Mouse (Mus musculus) frontal cortex, adult 2 months (tissue): ENCODE measurements at regions not wholly inside any gene's neighbourhood (a gene's known extent, or its start where the extent isn't known, plus 50 kb on each side); places are given as distances from the start of the nearest gene placed in this dataset.
A peak's percentile ranks its signal among the peaks of the same experiment; 100 is the strongest.

ENCODE experiments used
- DNase-seq, 2 experiments: peaks; one replicate each; pipeline ENCODE4 v3.0.0; 2022; ENCODE audit warnings: low spot score in 1 of 2; ENCODE audit errors: extremely low spot score in 1 of 2

DNA sequence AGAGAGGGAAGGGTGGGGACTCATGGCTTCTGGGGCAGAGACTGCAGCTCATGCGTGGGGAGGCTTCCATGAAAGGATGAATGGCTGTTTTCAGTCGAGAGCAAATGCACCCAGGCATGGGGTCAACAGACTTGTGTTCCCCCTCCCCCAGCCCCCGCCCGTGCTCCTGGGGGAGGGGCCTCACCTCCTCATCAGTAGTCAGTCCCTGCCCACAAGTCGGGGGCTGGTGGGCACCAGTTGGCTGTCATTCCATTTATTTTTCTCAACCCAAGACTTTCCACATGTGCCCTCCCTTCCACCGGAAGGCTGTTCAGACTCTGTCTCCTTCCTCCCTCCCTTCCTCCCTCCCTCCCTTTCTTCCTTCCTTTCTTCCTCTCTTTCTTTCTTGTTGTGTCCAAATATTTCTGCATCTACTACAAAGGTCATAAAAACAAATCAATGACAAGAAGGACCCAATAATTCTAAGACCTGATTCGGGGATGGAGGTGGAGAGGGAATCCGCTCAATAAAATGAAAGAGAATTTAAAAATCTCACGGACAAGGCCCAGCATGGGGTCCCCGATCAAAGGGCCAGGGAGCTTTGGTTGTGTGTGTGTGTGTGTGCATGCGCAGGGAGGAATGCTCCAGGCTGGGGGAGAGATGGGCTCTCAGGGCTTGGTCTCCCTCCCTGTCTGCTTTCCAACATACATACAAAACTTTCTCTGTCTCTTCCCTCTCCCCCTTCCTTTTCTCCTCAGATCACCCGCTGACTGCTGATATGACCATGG lies 57.7 kb downstream of the Rpl14 start:
- no peak for DNase-seq

DNA sequence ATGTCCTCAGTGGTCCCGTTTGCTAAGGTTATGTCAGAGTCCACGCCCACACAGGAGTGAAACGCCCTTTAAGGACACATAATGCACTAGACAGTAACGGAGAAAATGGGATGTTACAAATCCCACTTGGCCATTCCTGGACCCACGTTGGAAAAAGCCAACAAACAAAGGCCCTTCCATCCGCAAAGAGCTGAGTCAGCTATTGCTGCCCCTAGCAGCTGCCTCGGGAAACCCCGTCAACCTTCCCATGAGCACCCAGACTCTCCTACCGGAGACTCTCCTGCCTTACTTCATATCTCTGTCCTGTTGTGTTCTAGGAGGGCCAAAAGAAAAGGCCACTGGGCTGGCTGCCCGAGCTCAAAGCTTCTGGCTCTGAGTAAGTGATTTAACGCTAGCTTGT lies 58.4 kb downstream of the Rpl14 start:
- DNase-seq = no peak

DNA sequence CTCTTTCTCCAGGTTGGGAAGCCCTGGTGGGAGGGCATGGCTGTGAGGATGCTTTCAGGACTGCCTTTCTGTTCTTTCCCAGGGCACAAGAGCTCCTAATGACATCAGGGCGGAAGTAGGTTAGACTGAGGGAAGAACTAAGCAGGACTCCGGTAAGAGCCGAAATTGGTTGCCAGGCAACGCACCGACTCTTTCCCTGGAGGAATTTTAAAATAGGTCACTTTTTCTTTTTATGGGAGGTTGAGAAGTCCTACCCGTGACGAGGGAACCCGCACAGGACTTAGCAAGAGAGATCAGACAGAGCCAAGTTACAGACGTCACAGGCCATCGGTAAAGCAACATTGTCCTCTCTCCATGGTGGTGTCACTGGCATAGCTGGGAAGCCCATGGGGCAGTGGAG lies 61.6 kb downstream of the Rpl14 start:
- peak; percentile 54 to 78 for DNase-seq

DNA sequence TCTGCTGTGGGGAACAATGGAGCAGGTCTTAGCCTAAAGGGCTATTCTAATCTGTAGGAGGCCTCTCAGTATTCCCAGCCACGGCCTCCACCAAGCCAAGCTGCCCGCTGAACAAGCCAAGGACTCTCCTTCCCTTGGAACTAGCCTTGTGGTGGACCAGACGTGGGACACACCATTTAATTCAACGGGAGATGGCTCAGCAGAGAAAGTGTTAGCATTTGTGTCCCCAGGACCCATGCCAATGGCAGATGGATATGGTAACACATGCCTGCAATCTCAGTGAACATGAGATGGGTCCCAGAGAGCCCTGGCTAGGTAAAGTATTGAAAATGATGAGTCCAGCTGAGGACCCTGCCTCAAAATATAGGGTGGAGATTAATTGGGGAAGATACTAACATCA lies 71.4 kb downstream of the Rpl14 start:
- DNase-seq = no peak

DNA sequence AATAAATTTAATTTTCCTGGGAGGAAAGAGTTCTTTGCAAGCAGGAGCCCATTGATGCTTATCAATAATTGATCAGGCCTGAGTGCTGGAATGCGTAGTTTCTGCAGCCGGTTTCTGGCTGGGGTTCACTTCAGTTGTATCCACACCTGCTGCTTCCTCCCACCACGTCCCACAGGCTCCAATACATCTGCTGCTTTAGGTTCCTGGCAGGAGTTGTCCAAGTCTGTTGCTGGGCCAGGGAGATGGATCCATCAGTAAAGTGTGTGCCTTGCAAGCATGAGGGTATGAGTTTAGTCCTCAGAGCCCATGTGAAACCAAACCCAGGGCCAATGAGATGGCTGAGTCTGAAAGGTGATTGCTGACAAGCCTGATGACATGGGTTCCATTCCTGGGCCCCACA lies 72.1 kb downstream of the Rpl14 start:
- no peak for DNase-seq

DNA sequence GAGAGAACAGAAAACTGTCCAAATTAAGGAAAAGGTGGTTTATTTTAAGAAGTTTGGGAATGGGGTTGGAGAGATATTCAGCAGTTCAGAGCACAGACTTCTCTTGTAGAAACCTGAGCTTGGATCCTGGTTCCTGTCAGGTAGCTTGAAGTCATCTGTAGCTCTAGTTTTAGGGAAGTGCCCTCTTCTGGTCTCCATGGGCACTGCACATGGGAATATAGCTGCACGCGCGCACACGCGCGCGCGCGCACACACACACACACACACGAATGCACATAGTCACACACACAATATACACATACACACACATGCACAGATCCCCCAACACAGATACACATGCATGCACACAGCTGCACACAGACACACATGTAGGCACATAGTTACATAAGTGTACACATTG lies 74.5 kb downstream of the Rpl14 start:
- no peak for DNase-seq

DNA sequence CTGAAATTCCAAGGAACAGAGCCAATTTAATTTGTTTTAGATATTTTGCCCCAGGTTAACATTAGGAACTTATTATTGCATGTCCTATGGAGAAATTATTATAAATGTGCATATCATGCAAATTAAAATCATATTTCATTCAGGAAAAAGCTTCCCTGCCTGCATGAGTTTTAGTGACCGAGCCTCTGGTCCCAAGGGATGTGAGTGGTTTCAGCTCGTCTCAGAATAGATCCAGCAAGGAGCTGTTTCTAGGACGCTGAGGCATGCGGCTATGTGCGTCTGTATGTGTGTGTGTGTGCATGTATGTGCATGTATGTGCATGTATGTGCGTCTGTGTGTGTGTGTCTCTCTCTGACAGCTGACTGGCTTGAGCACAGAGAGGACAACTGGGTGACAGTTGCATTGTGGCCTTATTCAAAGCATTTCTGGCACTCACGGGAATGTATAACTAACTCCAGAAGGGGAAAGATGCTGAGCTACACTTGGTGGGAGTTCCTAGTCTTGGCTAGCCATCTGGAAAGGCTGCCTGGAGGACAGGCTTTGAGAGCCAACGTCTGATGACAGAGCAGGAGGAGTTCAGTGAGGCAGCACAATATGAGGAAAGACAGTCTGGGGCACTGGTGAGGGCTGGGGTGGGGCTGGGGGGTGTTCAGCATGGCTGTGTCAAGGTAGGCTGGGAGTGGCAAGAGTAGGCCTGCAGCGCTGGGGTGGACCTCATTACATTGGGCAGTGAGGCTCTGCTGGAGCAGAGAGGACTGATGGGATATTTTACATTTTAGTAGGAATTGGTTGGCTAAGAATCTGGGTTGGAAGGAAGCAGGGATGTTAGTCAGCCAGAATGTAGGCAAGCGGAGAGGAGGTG lies 75.8 kb downstream of the Rpl14 start:
- peak in 1 of 2 experiments; percentile 32 for DNase-seq

DNA sequence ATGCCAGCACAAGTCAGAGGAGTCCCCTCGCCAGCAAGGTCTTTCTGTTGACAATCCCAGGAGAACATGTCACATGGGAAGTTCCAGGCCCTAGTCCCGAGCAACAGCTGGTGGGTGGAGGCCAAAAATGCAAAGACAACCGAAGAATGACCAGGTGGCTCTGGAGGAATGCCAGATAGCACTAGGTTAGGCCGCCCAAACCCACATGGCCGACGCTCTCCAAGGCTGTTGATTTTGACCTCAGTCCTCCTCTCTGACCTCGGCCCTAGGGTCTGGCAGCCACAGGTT lies 76.4 kb downstream of the Rpl14 start:
- no peak for DNase-seq

DNA sequence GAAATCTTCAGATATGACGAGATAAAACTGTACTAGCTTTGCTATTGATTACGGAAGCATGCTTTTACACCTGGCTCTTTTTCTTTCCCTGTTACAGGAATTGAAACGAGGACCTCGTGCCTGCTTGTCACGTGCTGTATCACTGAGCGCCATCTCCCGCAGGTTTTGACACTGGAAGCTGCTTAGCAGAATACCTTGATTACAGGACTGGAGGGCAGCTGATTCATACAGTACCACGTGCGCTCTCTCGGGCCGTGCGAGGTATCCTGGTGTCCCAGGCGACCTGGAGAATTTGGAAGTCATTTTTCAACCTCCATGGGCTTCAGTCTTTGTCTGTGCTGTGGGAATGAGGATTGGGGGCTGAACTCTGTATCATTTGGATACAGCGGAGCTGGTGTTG lies 81.5 kb downstream of the Rpl14 start:
- no peak for DNase-seq

DNA sequence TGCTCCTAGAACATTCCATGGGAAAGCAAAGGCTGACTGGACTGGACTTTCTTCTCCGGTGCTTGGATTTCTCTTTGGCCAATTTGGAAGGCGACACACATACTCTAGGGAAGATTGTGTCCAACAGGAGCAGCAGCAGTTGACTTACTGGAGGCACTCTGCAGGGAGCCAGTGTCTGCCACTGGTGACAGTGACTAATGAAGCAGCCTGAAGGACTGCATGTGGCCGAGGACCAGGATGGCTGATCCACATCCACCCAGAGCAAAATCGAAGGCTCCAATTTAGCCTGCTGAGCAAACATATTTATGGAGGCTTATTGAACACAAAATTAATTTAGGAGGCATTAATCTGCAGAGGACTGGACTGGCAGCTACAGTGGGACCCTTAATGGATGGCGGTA lies 81.9 kb downstream of the Rpl14 start:
- no peak for DNase-seq

DNA sequence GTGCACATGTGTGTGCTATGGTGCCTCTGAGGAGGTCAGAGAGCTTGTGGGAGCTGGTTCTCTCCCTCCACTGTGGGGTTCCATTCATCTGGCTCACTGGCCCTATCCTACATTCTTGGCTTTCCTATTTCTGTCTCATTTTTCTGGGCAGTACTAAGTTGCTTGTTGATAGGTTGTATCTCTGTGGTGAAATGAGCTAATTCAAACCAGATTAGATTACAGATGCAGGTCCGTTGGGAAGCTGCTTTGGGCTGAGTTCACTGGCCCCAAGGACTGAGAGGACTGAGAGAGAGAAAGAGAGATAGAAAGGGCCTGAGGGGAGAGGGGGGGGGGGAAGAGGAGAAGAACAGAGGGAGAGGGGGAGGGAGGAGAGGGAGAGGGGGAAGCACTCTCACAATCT lies 83.5 kb downstream of the Rpl14 start:
- no peak for DNase-seq

DNA sequence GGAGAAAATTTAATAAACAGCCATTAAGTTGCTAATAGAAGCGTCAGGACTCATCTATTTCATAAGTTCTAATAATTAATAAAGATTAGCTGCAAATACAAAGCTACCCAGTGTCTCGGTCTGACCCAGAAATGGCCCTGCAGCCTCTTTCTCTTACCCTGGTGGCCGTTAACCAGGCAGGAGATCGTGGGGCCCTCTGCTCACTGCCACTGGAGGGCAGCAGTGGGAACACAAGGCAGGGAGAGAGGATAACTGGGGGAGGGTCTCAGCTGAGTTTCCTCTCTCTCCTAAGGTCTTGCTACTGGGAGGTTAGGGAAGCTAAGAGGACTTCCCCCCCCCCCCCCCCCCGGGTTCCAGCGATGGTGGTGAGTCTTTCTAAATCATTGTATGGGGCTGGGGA lies 85.7 kb downstream of the Rpl14 start:
- DNase-seq = peak in 1 of 2 experiments; percentile 39

DNA sequence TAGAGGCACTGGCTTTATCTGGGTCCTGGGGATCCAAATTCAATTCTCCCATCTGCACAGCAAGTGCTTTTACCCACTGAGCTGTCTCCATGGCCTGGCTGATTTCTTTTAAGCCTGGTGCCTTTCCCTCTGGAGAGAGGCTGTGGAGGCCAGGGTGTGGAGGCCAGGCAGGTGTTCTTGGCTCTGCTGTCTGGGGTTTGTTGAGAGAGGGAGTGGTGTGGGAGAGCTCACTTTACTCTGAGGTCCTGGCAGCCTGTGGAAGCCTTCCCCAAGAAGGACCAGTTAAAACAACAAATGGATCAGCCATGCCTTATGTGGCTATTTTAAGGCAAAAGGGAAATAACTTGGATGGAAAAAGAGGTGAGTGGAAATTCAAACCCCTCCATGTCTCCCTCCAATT lies 86.5 kb downstream of the Rpl14 start:
- no peak for DNase-seq

DNA sequence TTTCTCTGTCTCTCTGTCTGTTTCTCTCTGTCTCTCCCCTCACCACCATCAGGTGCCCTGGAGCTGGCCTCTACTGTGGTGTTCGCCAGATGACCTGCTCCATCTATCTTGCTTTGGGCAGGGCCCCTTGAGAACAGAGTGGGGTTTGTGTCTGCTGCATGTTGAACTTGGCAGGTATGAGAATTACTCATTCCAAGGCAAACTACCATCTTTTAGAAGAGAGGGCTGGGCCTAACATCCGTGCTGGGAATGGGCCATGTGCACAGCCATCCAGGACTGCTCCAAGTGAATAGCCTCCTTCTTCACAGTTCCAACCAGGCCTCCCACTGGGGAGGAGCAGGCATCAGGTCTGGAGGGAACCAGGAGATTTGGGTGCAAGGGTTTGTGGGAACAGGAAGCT lies 87.3 kb downstream of the Rpl14 start:
- no peak for DNase-seq

DNA sequence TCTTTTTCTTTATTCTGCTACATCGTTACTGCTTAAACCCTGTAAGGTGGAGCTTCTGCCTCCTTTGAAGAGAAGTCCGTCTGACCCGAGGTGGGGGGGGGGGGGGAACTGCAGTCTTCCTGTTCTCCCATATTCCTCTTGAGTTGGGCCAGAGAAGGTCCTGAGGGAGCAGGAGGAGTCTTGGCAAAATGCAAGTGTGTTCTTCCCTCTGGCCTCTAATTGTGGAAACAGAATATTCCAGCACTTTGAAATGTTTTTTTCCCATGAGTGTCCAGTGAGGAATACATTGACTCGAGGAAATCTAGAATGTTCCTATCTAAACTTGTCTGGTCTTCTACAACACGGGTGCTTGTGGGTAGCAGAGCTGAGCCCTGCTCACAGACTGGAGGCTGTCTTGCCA lies 90.0 kb downstream of the Rpl14 start:
- no peak for DNase-seq

DNA sequence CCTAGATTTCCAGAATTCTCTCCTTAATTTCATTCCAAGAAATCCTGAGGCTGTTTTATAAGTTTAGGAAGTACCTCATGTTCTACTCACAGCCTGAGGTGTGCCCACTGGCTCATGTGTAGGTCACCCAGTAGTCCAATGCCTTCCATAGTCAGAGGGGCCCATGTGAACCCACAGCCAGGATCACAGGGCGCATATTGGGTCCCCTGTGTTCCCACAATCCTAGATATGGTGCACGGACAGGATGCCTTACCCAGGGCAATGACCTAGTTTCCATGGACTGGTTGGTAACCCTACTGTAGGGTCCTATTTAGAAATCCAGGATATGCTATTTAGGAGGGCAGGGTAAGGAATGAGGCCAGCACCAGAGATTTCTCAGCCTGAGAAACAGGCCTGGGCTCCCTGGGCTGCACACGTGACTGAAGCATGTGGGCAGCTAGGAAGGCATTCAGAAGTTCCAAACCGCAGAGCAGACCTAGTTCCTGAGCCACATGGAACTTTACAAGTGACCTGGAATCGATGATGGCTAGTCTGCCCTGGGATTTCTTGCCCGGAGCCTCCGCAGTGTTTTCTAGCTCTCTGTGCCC lies 90.5 kb downstream of the Rpl14 start:
- no peak for DNase-seq

DNA sequence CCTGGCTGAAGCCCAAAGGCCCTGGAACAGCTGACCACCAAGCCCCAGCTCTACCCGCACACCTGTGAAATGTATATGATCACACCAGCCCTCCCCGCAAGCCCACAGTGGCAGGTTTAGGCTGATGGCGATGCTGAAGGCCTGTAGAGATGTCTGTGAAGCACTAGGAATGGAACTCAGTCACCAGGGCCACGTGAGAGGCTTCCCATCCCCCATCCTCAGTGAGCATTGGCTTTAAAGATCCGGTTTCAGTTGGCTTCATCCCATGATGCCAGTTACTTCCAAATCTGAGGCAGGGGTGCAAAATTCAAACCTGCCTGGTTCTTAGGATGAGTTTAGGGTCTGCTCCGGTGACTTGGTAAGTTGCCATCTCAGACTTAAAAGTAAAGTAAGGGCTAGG lies 91.9 kb downstream of the Rpl14 start:
- no peak for DNase-seq

DNA sequence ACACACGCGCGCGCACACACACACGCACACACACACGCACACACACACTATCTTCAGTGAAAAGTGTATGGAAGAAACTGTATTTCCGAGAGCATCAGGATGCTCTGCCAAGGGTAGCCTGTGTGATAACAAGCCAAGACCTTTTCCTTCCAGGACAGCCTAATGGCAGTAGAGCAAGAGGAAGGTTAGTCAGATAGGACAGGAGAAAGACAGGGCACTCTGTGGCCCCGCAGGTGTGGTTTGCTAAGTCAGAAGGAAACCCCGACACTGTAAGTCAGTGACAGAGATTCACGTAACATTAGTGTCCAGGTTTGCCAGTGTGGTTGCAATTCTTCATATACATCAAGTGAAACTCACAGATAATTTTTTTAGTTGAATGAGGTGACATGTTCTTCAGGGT lies 92.8 kb downstream of the Rpl14 start:
- no peak for DNase-seq

DNA sequence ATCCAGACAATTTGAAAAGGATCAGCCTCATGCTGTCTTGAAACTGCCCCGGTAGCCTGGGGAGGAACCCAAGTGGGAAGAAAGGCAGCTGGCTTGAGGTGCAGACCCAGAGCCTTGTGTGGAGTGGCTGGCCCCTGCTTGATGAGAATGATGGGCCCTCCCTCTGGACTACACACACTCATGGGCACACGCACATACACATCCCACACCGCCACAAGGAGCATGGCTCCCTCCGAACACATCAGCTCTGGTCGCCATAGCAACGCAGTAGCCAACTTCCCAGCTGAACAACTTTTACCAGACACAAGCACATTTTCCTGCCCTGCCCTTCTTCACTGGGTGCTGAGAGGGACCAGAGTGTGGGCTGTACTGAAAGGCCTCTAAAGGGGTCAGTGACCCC lies 101.2 kb downstream of the Rpl14 start:
- peak; percentile 28 to 61 for DNase-seq

DNA sequence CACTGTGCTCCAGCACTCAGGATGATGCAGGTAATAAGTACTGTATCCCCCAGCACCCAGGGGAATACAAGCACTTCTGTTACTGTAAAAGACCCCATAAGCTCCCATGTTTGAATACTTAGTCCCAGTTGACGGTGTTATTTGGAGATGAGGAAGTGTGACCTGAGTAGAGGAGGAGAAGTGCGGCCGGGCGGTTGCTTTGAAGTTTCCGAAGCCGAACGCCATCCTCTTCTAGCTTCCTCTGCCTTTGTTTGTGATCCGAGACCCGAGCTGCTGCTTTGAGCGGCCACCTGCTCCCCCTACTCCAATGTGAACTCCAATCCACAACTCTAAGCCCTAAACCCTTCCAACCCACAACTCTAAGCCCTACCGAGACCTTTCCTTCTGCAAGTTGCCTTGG lies 103.6 kb downstream of the Rpl14 start:
- DNase-seq = no peak

DNA sequence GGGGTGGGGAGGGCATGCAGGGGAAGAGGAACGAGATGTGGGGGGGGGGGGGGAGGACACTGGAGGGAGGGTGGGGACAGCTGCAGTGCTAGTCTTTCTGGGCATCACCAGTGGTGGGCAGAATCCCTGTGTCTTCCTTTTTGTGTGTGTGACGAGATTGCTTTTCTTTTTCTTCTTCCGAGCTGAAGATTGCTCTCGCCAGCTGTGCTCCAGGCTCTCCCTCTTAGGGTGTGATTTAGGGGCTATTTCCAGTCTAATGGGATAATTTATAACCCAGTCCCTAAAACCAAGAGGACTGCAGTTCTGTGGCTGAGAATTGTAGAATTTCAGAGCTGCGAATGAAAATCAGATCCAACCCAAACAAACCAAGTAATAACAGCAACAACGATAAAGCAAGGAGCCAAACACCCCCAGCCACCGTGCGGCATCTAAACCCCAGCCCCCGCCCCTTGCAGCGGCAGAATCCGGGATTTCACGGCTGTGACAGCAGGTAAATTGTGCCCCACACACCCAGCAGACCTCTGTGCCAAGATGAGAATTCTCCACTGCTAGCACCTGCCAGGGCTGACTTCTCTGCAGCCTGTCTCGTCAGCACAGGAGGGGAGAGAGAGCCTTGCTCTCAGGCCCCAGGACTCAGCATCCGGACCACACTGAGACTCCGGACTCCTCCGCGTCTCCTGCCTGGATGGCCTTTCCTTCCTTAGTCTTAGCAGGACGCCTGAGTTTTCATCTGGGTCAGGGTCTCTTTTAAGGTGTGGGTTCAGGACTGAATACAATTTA lies 104.3 kb downstream of the Rpl14 start:
- no peak for DNase-seq
